Mouse (Mus musculus) left cerebral cortex, postnatal 10 days (tissue): ENCODE measurements around the gene Pex1. TPM values are rescaled to one million over a fixed set of nuclear protein-coding genes. Genes with fewer than 3 reads are reported as not detected.
"Not testable (repeated sequence)": the region's sequence is repeated elsewhere in the genome, so short reads cannot be mapped to it uniquely, and the experiment has no call there.

ENCODE experiments used
- DNase-seq, 2 experiments: peaks; one replicate each; pipeline ENCODE4 v3.0.0; 2021 to 2022; ENCODE audit warnings: low spot score in 2 of 2, mixed read lengths in 1 of 2; ENCODE audit errors: extremely low spot score in 1 of 2
- intact Hi-C: fragments of 180-260 bp; cut with DNase I; formaldehyde crosslinking; loops from one replicate; pipeline ENCODE4 v1.15.1; 2025
- total RNA-seq, 2 experiments: library from RNA; stranded (reverse); gene quantifications; 2 replicates each; pipeline ENCODE4 v1.2.3; 2021

The Pex1 gene
- 10 to 100 TPM; 27.4 to 27.8 TPM for total RNA-seq

- intact Hi-C loops: no loop called here
- DNase-seq: peak; percentile 96
Observed at GRCm38 (mm10) chr5:3595693-3596398, at the start of gene Pex1. Gene Pex1 (plus strand): TSS chr5:3596066.

- intact Hi-C loops: no loop called here
- DNase-seq: no peak
Observed at GRCm38 (mm10) chr5:3546226-3546625, 49.6 kb upstream of the Pex1 start.

- DNase-seq: no peak
- intact Hi-C loops: no loop called here
Observed at GRCm38 (mm10) chr5:3551481-3551880, 44.4 kb upstream of the Pex1 start.

GRCm38 (mm10) chr5:3554198-3554597 lies 41.7 kb upstream of the Pex1 start:
- DNase-seq: no peak
- intact Hi-C loops: no loop called here

GRCm38 (mm10) chr5:3571266-3571665 lies 24.6 kb upstream of the Pex1 start, which contains the start of gene 1700109H08Rik:
Gene 1700109H08Rik (plus strand): TSS chr5:3571566.
- intact Hi-C loops: no loop called here
- no peak for DNase-seq

- intact Hi-C loops: no loop called here
- no peak for DNase-seq
Observed at GRCm38 (mm10) chr5:3574825-3575224, 21.0 kb upstream of the Pex1 start.

GRCm38 (mm10) chr5:3577939-3578338 lies 17.9 kb upstream of the Pex1 start:
- intact Hi-C loops: no loop called here
- DNase-seq: no peak

- DNase-seq: no peak
- intact Hi-C loops: no loop called here
Observed at GRCm38 (mm10) chr5:3579066-3579465, 16.8 kb upstream of the Pex1 start.

- peak; percentile 84 to 91 for DNase-seq
- intact Hi-C loops: no loop called here
Observed at GRCm38 (mm10) chr5:3596399-3596766, 517 bp downstream of the Pex1 start, which contains the start of gene Rbm48. Gene Rbm48 (minus strand): TSS chr5:3596585.

GRCm38 (mm10) chr5:3597171-3597570 lies 1.3 kb downstream of the Pex1 start:
- intact Hi-C loops: no loop called here
- no peak for DNase-seq

GRCm38 (mm10) chr5:3598766-3599165 lies 2.9 kb downstream of the Pex1 start:
- DNase-seq: no peak
- intact Hi-C loops: no loop called here

GRCm38 (mm10) chr5:3600298-3600697 lies 4.4 kb downstream of the Pex1 start:
- DNase-seq: no peak

GRCm38 (mm10) chr5:3600790-3601189 lies 4.9 kb downstream of the Pex1 start:
- intact Hi-C loops: no loop called here
- no peak for DNase-seq

More at GRCm38 (mm10) chr5:3600298-3600697, 4.4 kb downstream of the Pex1 start:
- intact Hi-C loops: no loop called here

- intact Hi-C loops: no loop called here
- no peak for DNase-seq
Observed at GRCm38 (mm10) chr5:3607114-3607513, 11.2 kb downstream of the Pex1 start.

GRCm38 (mm10) chr5:3609241-3609640 lies 13.4 kb downstream of the Pex1 start:
- intact Hi-C loops: no loop called here
- DNase-seq: no peak

- intact Hi-C loops, DNase-seq: not testable (repeated sequence)
Observed at GRCm38 (mm10) chr5:3611835-3612234, 16.0 kb downstream of the Pex1 start.

- no peak for DNase-seq
- intact Hi-C loops: no loop called here
Observed at GRCm38 (mm10) chr5:3620486-3620885, 24.6 kb downstream of the Pex1 start.

GRCm38 (mm10) chr5:3630055-3630454 lies 34.2 kb downstream of the Pex1 start:
- intact Hi-C loops: no loop called here
- DNase-seq: no peak

- DNase-seq: no peak
- intact Hi-C loops: no loop called here
Observed at GRCm38 (mm10) chr5:3631512-3632271, 35.8 kb downstream of the Pex1 start.

GRCm38 (mm10) chr5:3632285-3632684 lies 36.4 kb downstream of the Pex1 start:
- intact Hi-C loops: no loop called here
- DNase-seq: no peak
